Mouse (Mus musculus): ENCODE measurements around the gene Trappc3l.
"Not testable (repeated sequence)": the region's sequence is repeated elsewhere in the genome, so short reads cannot be mapped to it uniquely, and the experiment has no call there.

Trappc3l gene

GRCm38 (mm10) chr10:34037401-34037800 is at the start of gene Trappc3l:
TSS of gene Trappc3l (plus strand) at chr10:34037597.
- DNase-seq (ENCODE audit: extremely low read depth, low read depth), result no peak

- not testable (repeated sequence) for DNase-seq (ENCODE audit: extremely low read depth, low read depth)
These were observed 40.7 kb upstream of the Trappc3l start for GRCm38 (mm10) chr10:33996686-33997085.

DNA sequence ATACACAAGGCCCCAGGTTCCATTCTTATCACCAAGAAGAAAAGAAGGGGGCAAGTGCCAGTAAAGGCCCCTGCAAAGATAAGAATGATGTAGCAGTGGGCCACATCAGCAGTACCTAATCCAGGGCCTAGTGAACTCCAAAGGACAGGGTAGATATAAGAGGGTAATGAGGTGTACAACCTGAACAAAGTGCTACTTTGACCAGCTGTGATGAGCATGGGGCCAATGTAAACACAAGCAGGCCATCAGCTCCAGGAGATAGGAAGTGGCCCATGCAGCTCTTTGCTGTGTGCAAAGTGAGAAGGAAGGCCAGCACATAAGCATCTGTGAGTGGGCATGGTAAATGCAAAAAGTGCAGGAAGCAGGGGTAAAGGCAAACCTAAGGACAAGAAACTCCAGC is 39.0 kb upstream of the Trappc3l start:
- DNase-seq (ENCODE audit: extremely low read depth, low read depth), result no peak

- no peak for DNase-seq (ENCODE audit: extremely low read depth, low read depth)
These were observed 24.8 kb upstream of the Trappc3l start for GRCm38 (mm10) chr10:34012581-34012980.

DNA sequence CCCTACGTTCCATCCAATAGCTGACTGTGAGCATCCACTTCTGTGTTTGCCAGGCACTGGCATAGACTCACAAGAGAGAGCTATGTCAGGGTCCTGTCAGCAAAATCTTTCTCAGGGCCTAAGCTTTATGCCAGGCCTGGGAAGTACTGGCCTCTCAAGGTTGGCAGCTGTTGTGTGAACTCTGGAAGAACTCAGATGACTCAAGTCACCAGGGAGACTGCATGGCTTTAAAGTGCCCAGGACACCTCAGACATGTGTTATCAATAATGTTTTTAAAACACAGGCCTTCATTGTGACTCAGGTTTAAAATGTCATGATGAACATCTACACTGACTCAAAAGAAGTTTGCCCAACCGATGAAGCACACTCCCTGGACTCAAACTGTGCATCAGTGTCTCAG is 24.2 kb upstream of the Trappc3l start:
- no peak for DNase-seq (ENCODE audit: extremely low read depth, low read depth)

- no peak for DNase-seq (ENCODE audit: extremely low read depth, low read depth)
These were observed 18.6 kb upstream of the Trappc3l start for GRCm38 (mm10) chr10:34018746-34019301.

DNA sequence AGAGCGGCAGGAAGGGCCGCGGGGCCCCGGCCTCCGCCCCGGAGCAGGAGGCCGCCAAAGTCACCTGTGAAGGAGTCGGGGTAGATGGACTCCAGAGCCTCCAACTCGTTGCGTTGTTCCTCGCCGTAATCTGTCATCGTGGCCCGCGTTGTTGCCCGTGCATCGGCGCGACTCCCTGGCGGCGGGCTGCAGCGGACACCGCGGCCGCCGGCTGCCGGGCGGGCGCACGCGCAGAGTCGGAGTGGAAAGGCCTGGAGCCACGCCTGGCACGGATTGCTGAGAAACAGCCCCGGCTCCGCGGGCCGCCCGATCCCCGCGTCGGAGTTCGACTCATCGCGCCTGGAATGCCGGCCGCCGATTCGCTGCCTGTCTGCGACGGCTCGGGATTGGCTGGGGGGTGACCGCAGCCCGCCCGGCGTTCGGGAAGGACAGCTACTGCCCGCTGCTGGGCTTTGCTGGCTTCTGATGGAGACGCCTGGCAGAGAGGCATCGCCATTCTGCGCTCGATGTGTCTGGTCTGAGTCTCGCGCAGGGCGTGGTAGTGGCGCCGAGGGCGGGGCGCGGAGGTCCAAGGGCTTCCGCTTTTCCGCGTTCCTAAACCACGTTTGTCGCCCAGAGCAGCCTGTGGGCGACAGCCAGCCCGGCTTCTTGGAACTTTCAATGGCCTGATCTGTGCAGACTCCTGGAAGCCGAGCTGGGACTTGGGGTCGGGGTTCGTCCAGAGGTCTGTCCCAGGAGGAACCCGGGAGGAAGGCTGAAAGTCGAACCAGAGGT is 17.9 kb upstream of the Trappc3l start, which contains the start of gene Rwdd1:
Gene Rwdd1, minus strand, starts transcription at position 323 of the 774 bp plus-strand sequence.
- DNase-seq (ENCODE audit: extremely low read depth, low read depth), result peak; percentile 91

- DNase-seq (ENCODE audit: extremely low read depth, low read depth), result no peak
These were observed 7.1 kb upstream of the Trappc3l start for GRCm38 (mm10) chr10:34030322-34030721.

DNA sequence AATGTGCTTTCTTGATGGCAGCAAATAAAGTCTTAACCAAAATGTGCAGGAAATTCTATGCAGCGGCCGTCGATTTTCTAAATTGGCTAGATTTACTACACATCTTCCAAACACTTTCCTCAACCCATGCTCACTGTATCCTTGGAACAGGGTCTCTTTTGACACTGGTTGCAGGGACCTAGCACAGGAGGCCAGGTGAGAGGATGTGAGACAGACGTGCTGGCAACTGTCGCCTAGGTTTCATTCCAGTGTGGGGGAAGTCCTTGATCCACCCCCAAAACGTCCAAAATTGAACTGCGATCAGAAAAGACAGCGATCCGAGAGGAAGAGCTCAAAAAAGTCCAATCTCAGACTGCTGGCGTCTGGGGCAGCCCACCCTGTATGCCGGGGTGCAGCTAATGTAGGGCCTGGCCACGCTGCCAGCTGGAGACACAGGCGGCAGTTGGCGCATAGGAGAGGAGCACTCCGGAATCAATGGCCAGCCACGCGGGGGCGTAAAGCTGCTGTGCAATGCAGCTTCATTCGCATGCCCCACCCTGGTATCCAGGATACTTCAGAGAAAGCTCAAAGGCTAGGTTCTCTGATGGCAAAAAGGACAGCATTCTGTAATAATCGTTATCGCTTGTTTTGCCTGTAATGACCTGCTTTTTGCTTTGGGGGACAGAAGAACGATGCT is 3.6 kb upstream of the Trappc3l start:
- DNase-seq (ENCODE audit: extremely low read depth, low read depth), result no peak

GRCm38 (mm10) chr10:34036587-34036986 is 810 bp upstream of the Trappc3l start:
- peak; percentile 47 for DNase-seq (ENCODE audit: extremely low read depth, low read depth)

- no peak for DNase-seq (ENCODE audit: extremely low read depth, low read depth)
These were observed 6.8 kb downstream of the Trappc3l start, which contains the start of gene Calhm4 for GRCm38 (mm10) chr10:34044210-34044609. TSS of gene Calhm4 (minus strand) at chr10:34044310.

DNA sequence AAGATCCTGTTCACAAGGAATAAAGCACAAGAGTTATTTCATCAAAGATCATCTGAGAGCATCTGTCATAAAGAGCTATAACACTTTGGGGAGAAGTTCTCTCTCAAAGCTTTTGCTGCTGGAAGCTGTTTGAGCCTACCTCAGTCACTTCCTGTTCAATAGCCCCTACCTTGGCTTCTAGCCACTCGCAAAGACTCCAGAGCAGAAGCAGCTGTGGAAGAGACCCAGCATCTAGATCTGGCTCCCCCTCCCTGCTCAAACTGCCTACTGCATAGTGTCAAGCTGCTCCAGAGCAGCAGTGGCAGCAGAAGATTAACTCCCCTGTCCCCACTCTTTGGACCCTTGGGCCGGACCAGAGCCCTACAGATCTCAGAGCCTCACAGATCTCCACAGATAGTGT is 16.6 kb downstream of the Trappc3l start:
- no peak for DNase-seq (ENCODE audit: extremely low read depth, low read depth)

DNA sequence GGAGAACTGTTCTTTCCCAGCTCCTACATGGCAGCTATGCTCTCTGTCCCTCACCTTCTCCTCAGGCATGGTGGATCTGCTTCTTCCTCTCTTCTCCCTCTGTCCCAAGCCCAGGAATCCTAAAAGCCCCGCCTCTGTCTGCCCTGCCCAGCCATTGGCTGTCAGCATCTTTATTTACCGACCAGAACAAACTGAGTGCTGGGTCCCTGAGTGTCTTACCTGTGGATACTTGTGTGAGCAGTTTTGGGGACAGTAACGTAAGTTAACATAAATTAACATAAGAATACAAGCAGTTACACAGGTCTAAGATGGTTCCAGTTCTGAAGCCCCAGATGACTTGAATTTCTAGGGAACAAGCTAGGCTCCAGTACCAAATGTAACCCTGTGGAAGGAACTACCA is 29.2 kb downstream of the Trappc3l start:
- DNase-seq (ENCODE audit: extremely low read depth, low read depth), result no peak

GRCm38 (mm10) chr10:34069606-34070005 is 32.2 kb downstream of the Trappc3l start:
- no peak for DNase-seq (ENCODE audit: extremely low read depth, low read depth)

GRCm38 (mm10) chr10:34070999-34071492 is 33.6 kb downstream of the Trappc3l start:
- DNase-seq (ENCODE audit: extremely low read depth, low read depth), result no peak

DNA sequence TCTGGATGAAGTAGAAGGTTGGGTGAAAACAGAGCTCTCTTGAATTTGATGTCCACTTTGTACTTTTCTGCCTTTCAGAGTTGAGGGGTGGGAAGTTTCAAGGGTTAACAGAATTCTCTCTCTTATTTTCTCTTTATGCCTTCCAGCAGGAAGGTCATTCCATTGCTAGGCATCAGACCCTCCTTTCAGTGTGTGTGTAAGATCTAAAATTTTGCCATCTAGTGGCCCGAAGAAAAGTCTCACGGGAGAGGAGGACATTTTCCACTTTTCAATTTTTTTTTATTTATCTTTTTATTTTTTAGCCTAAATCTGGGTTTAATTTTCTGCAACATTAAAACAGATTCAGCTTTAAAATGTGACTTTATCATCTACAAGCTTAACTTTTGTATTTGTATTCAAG is 34.3 kb downstream of the Trappc3l start:
- DNase-seq (ENCODE audit: extremely low read depth, low read depth), result no peak

DNA sequence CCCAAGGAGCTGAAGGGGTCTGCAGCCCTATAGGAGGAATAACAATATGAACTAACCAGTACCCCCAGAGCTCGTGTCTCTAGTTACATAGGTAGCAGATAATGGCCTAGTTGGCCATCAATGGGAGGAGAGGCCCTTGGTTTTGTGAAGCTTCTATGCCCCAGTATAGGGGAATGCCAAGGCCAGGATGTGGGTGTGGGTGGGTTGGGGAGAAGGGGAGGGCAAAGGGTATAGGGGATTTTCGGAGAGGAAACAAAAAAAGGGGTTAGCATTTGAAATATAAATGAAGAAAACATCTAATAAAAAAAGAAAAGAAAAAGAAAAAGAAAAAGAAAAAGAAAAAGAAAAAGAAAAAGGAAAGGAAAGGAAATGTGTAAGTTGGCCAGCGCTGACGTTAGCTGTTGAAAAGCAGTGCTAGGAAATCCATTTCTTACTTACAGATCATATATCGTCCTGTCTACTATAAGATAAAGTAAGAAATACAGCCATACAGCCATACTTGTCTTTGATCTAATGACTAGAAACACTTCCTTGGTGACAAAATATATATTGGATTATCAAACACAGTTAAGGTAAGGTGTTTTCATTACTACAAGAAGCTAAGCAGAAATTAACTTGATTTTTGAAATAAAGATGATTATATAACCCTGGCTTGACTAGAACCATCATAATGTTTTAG is 37.3 kb downstream of the Trappc3l start:
- no peak for DNase-seq (ENCODE audit: extremely low read depth, low read depth)

GRCm38 (mm10) chr10:34086514-34086913 is 49.1 kb downstream of the Trappc3l start:
- DNase-seq (ENCODE audit: extremely low read depth, low read depth), result no peak

DNA sequence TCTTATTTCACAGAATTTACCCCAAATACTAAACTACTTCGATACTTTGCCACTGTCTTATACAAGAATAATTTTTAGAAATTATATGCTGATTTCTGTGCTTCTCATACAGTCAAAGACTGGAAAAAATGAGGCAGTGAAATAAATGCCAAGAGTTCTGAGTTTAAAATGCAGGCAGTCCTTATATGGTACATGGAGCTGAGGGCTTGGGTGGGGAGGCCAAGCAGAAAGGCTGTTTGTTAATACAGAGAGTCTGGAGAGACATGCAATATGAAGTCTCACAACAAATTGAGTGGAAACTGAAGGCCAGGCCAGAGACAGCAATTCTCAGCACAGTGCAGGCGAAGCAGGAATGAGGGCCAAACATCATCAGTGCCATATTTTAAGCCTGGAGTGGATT is 51.1 kb downstream of the Trappc3l start:
- DNase-seq (ENCODE audit: extremely low read depth, low read depth), result no peak

DNA sequence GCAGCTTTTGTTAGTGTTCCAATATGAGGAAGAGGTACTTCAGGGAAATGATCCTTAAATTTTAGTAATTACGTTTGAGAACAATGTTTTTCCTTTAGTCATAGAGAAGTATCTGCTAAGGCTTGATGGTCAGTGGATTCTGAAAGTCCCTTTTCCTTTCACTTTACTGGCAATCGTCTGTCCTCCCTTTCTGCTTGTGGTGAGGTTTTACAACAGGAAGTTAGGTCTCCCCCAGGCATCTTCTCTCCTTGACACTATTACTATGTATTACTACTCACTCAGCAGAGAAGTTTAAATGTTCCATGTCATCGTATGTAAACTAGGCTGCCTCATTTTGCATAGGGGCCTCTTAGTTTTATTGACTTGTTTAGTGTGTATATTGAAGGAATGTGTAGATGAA is 52.1 kb downstream of the Trappc3l start:
- DNase-seq (ENCODE audit: extremely low read depth, low read depth), result no peak

DNA sequence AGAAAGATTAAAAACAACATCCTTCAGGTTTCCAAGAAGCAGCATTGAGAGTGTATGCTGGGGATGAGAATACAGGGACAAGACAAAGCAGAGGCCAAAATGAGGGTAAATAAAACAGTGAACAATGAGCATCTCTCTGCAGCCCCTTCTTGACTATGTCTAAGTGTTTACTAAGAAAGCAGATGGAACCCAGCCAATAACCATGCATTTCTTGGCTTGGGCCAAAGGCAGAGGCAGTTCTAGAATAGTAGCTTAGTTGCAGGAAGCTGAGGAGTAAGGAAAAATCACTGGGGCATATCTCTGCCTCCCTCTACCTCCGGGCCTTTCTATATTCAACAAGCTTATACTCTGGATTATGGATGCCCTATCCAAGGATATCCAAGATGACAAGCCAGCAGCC is 53.1 kb downstream of the Trappc3l start:
- no peak for DNase-seq (ENCODE audit: extremely low read depth, low read depth)

DNA sequence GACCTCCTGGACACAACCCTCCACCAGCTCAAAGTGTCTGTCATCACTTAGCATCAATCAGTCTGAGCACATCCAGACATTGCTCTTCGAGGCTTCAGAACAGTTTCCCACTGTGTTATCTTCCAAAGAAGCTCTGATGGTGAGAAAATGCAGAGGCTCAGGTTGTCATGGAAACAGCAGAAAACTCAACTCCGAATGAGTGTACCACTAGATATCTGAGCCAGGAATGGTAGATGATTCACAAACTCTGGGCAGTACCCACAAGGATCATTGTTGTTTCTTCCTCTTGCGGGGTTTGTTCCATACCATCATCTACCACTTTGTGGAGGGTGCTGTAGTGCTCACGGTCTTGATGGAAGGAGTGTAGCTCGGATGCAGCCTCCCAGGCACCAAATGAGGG is 54.5 kb downstream of the Trappc3l start:
- DNase-seq (ENCODE audit: extremely low read depth, low read depth), result no peak
